10 mouse cellular contexts compared by ENCODE assay signal in genomic region chr11:115224889-115225288, GRCm38 (mm10). TPM values are rescaled to one million over a fixed set of nuclear protein-coding genes. Genes with fewer than 3 reads are reported as not detected.
A peak's percentile ranks its signal among the peaks of the same experiment; 100 is the strongest.
DNase-seq lines count a peak whose midpoint lies in the region; ATAC-seq and TF ChIP-seq lines count a peak whose summit lies in the region.
"Had no signal": no experiment of that assay in that cellular context is flagged by ENCODE, and none has a peak within 500 bp of the region (broad histone marks: within the 10 kb centered on the region; RNA-seq: fewer than 3 reads in every experiment).

No protein-coding gene starts in this region.

- no peak for TF ChIP-seq POLR2A in bone marrow macrophage, adult 2 months (IDR thresholded peaks at IDR 0.05; ENCODE audit: borderline replicate concordance, low read depth, low read length)
- no peak for TF ChIP-seq POLR2A in liver, adult 2 months (IDR thresholded peaks at IDR 0.05; ENCODE audit: extremely low read depth, insufficient read depth, low read length)

- peaks cover 24% of the 10 kb centered on the region for H3K4me1 ChIP-seq in midbrain, embryonic 11.5 days (ENCODE audit: control insufficient read depth, insufficient read depth, low read length)
- peaks cover 63% of the 10 kb centered on the region for H3K4me1 ChIP-seq in midbrain, embryonic 15.5 days
- no peaks in the 10 kb centered on the region for H3K4me1 ChIP-seq in bone marrow macrophage, adult 2 months (ENCODE audit: control insufficient read depth, insufficient read depth, low read length)
- peaks cover 83% of the 10 kb centered on the region for H3K4me1 ChIP-seq in forebrain, embryonic 13.5 days
- H3K4me1 ChIP-seq in liver, adult 2 months (ENCODE audit: control insufficient read depth, insufficient read depth, low read length) = peaks cover 3% of the 10 kb centered on the region; the same call in 1 of the 2 replicates
- peaks cover 3% of the 10 kb centered on the region; the same call in 1 of the 2 replicates for H3K4me1 ChIP-seq in stomach, postnatal 0 days (replicated peaks; ENCODE audit: control insufficient read depth, insufficient read depth)

- TF ChIP-seq CTCF in bone marrow macrophage, adult 2 months (IDR thresholded peaks at IDR 0.05; ENCODE audit: low read depth, low read length) = peak; percentile 91
- peak; percentile 72 for TF ChIP-seq CTCF in liver, adult 2 months (IDR thresholded peaks at IDR 0.05; ENCODE audit: low read depth, low read length)
- TF ChIP-seq CTCF in stomach, postnatal 0 days (IDR thresholded peaks at IDR 0.05; ENCODE audit: low read depth) = peak; percentile 72

- peak; percentile 25; the same call in 1 of the 2 replicates for ATAC-seq in midbrain, embryonic 11.5 days (ENCODE audit: low FRiP score)
- no peak for ATAC-seq in midbrain, embryonic 15.5 days (replicated peaks)
- peak; percentile 46 for ATAC-seq in forebrain, embryonic 13.5 days
- peak; percentile 32; the same call in 1 of the 2 replicates for ATAC-seq in stomach, postnatal 0 days (ENCODE audit: low FRiP score, low TSS enrichment)

- H3K79me2 ChIP-seq in liver, adult 2 months (ENCODE audit: control insufficient read depth, insufficient read depth, low read length) = no peaks in the 10 kb centered on the region; the same call in 1 of the 2 replicates

- no peak for TF ChIP-seq EP300 in stomach, postnatal 0 days (optimal IDR thresholded peaks at IDR 0.05)

- H3K9me3 ChIP-seq in midbrain, embryonic 11.5 days (ENCODE audit: control insufficient read depth, low read length) = no peaks in the 10 kb centered on the region
- no peaks in the 10 kb centered on the region for H3K9me3 ChIP-seq in midbrain, embryonic 15.5 days
- H3K9me3 ChIP-seq in forebrain, embryonic 13.5 days (replicated peaks) = no peaks in the 10 kb centered on the region
- no peaks in the 10 kb centered on the region for H3K9me3 ChIP-seq in stomach, postnatal 0 days (ENCODE audit: control insufficient read depth, low read length)
- H3K9me3 ChIP-seq: midbrain, embryonic 12.5 days had no signal

- no peaks in the 10 kb centered on the region for H3K27me3 ChIP-seq in midbrain, embryonic 11.5 days (ENCODE audit: control insufficient read depth, insufficient read depth, low read length)
- H3K27me3 ChIP-seq in midbrain, embryonic 15.5 days (replicated peaks) = no peaks in the 10 kb centered on the region; the same call in 1 of the 2 replicates
- no peaks in the 10 kb centered on the region for H3K27me3 ChIP-seq in forebrain, embryonic 13.5 days
- no peaks in the 10 kb centered on the region for H3K27me3 ChIP-seq in liver, adult 2 months (ENCODE audit: control insufficient read depth, insufficient read depth, low read length)
- H3K27me3 ChIP-seq in stomach, postnatal 0 days (ENCODE audit: control insufficient read depth, insufficient read depth, low read length) = no peaks in the 10 kb centered on the region

- no peak overlapping the region for H3K4me3 ChIP-seq in midbrain, embryonic 11.5 days (ENCODE audit: low read depth, low read length)
- no peak overlapping the region for H3K4me3 ChIP-seq in midbrain, embryonic 15.5 days
- no peak overlapping the region for H3K4me3 ChIP-seq in bone marrow macrophage, adult 2 months (ENCODE audit: insufficient read depth, low read length)
- no peak overlapping the region for H3K4me3 ChIP-seq in forebrain, embryonic 13.5 days
- no peak overlapping the region for H3K4me3 ChIP-seq in liver, adult 2 months (ENCODE audit: insufficient read depth, low read depth, low read length)
- H3K4me3 ChIP-seq in stomach, postnatal 0 days (ENCODE audit: low read depth, low read length) = no peak overlapping the region
- H3K4me3 ChIP-seq: midbrain, embryonic 12.5 days had no signal

- no peak overlapping the region for H3K9ac ChIP-seq in midbrain, embryonic 11.5 days (ENCODE audit: low read length)
- no peak overlapping the region for H3K9ac ChIP-seq in midbrain, embryonic 15.5 days
- H3K9ac ChIP-seq in forebrain, embryonic 13.5 days = no peak overlapping the region
- H3K9ac ChIP-seq in liver, adult 2 months (ENCODE audit: low read depth, low read length) = no peak overlapping the region
- no peak overlapping the region for H3K9ac ChIP-seq in stomach, postnatal 0 days (ENCODE audit: low read length)
- H3K9ac ChIP-seq: midbrain, embryonic 12.5 days had no signal

- 34% methylated on average over 8 of the region's 8 CpGs for WGBS in midbrain, embryonic 11.5 days
- 42% methylated on average over 8 of the region's 8 CpGs for WGBS in midbrain, embryonic 15.5 days
- WGBS in forebrain, embryonic 13.5 days = 34% methylated on average over 8 of the region's 8 CpGs
- WGBS in liver, adult 2 months = 51% methylated on average over 8 of the region's 8 CpGs
- 49% methylated on average over 8 of the region's 8 CpGs for WGBS in stomach, postnatal 0 days

- no peaks in the 10 kb centered on the region for H3K36me3 ChIP-seq in midbrain, embryonic 11.5 days (ENCODE audit: control insufficient read depth, insufficient read depth, low read length)
- H3K36me3 ChIP-seq in midbrain, embryonic 15.5 days (replicated peaks) = no peaks in the 10 kb centered on the region
- no peaks in the 10 kb centered on the region for H3K36me3 ChIP-seq in forebrain, embryonic 13.5 days (ENCODE audit: poor library complexity, severe bottlenecking)
- no peaks in the 10 kb centered on the region; the same call in 1 of the 2 replicates for H3K36me3 ChIP-seq in liver, adult 2 months (ENCODE audit: control insufficient read depth, insufficient read depth, low read length)
- no peaks in the 10 kb centered on the region for H3K36me3 ChIP-seq in stomach, postnatal 0 days (ENCODE audit: control insufficient read depth, insufficient read depth, low read length)

- no peak overlapping the region for H3K4me2 ChIP-seq in midbrain, embryonic 11.5 days
- no peak overlapping the region for H3K4me2 ChIP-seq in midbrain, embryonic 15.5 days
- H3K4me2 ChIP-seq in forebrain, embryonic 13.5 days = no peak overlapping the region
- H3K4me2 ChIP-seq in stomach, postnatal 0 days (replicated peaks; ENCODE audit: low read depth) = no peak overlapping the region
- H3K4me2 ChIP-seq: midbrain, embryonic 12.5 days had no signal

- no peak overlapping the region for H3K27ac ChIP-seq in midbrain, embryonic 11.5 days (ENCODE audit: low read depth, low read length)
- H3K27ac ChIP-seq in midbrain, embryonic 15.5 days = no peak overlapping the region
- no peak overlapping the region for H3K27ac ChIP-seq in bone marrow macrophage, adult 2 months (ENCODE audit: insufficient read depth, low read depth, low read length)
- H3K27ac ChIP-seq in forebrain, embryonic 13.5 days = peak overlapping the region; percentile 37; the same call in 1 of the 2 replicates
- H3K27ac ChIP-seq in liver, adult 2 months (replicated peaks; ENCODE audit: insufficient read depth, low read depth, low read length) = no peak overlapping the region
- H3K27ac ChIP-seq in stomach, postnatal 0 days (replicated peaks) = no peak overlapping the region
- H3K27ac ChIP-seq: midbrain, embryonic 12.5 days had no signal

- DNase-seq in adrenal gland, adult (ENCODE audit: inconsistent age in 2 of 2, low spot score in 1 of 2) = peak; percentile 63 to 74
- DNase-seq in adrenal gland, adult 8-10 months = no peak
- peak; percentile 96 for DNase-seq in midbrain, embryonic 11.5 days (ENCODE audit: low spot score, missing footprints)
- DNase-seq in liver, adult 2 months (ENCODE audit: extremely low read depth, low read depth, low spot score) = peak; percentile 18
- peak; percentile 53 for DNase-seq in stomach, postnatal 0 days (ENCODE audit: low spot score)

RNA-seq across cellular contexts. Expression of gene Nat9, which starts 37.2 kb away (rescaled TPM):
- total RNA-seq in adrenal gland, adult 8-10 months (2022) = 10 to 100 TPM; 29.0 to 32.1 (median 30.3) TPM
- polyA plus RNA-seq in midbrain, embryonic 11.5 days (2014; fragmentation: Nextera tagmentation; extraction: Ambion mirVana) = 17.7 and 19.2 TPM in 2 replicates
- polyA plus RNA-seq in midbrain, embryonic 15.5 days (2015; fragmentation: Nextera tagmentation; extraction: Ambion mirVana) = 22.5 and 25.5 TPM in 2 replicates
- 23.5 and 24.0 TPM in 2 replicates for polyA plus RNA-seq in bone marrow macrophage, adult 2 months (2012; ENCODE audit: insufficient read depth, insufficient read length, missing spikeins)
- 18.2 and 20.3 TPM in 2 replicates for polyA plus RNA-seq in forebrain, embryonic 13.5 days (2015; fragmentation: Nextera tagmentation; extraction: Ambion mirVana)
- total RNA-seq in liver, adult 2 months (2014; rRNA removed) = 42.7 and 43.7 TPM in 2 replicates
- polyA plus RNA-seq in liver, adult 2 months (2012; rRNA removed) = 28.7 and 35.2 TPM in 2 replicates
- polyA plus RNA-seq in stomach, postnatal 0 days (2015; fragmentation: Nextera tagmentation; extraction: Ambion mirVana) = 17.7 and 18.1 TPM in 2 replicates

RNA-seq across cellular contexts. Expression of gene Tmem104, which starts 37.6 kb away (rescaled TPM):
- 10 to 100 TPM; 24.8 to 34.0 (median 27.3) TPM for total RNA-seq in adrenal gland, adult 8-10 months (2022)
- 6.2 and 9.2 TPM in 2 replicates for polyA plus RNA-seq in midbrain, embryonic 11.5 days (2014; fragmentation: Nextera tagmentation; extraction: Ambion mirVana)
- 12.6 and 15.3 TPM in 2 replicates for polyA plus RNA-seq in midbrain, embryonic 15.5 days (2015; fragmentation: Nextera tagmentation; extraction: Ambion mirVana)
- polyA plus RNA-seq in bone marrow macrophage, adult 2 months (2012; ENCODE audit: insufficient read depth, insufficient read length, missing spikeins) = 40.2 and 42.7 TPM in 2 replicates
- 7.8 and 9.2 TPM in 2 replicates for polyA plus RNA-seq in forebrain, embryonic 13.5 days (2015; fragmentation: Nextera tagmentation; extraction: Ambion mirVana)
- 5.3 and 8.1 TPM in 2 replicates for total RNA-seq in liver, adult 2 months (2014; rRNA removed)
- polyA plus RNA-seq in liver, adult 2 months (2012; rRNA removed) = 8.7 and 9.1 TPM in 2 replicates
- polyA plus RNA-seq in stomach, postnatal 0 days (2015; fragmentation: Nextera tagmentation; extraction: Ambion mirVana) = 6.3 and 8.2 TPM in 2 replicates

RNA-seq across cellular contexts. Expression of gene Grin2c, which starts 42.2 kb away (rescaled TPM):
- 10 to 100 TPM in 2 of 4 experiments, 1 to 10 TPM in 2; 2.2 to 32.8 (median 13.6) TPM for total RNA-seq in adrenal gland, adult 8-10 months (2022)
- polyA plus RNA-seq in midbrain, embryonic 11.5 days (2014; fragmentation: Nextera tagmentation; extraction: Ambion mirVana) = 0.04 and 0.18 TPM in 2 replicates
- 0.21 and 0.26 TPM in 2 replicates for polyA plus RNA-seq in midbrain, embryonic 15.5 days (2015; fragmentation: Nextera tagmentation; extraction: Ambion mirVana)
- polyA plus RNA-seq in bone marrow macrophage, adult 2 months (2012; ENCODE audit: insufficient read depth, insufficient read length, missing spikeins) = not detected in 2 replicates
- polyA plus RNA-seq in forebrain, embryonic 13.5 days (2015; fragmentation: Nextera tagmentation; extraction: Ambion mirVana) = 0.04 TPM in 1 of 2 replicates, not detected in the other
- total RNA-seq in liver, adult 2 months (2014; rRNA removed) = under 0.01 TPM in 1 of 2 replicates, not detected in the other
- 0.05 and 0.07 TPM in 2 replicates for polyA plus RNA-seq in liver, adult 2 months (2012; rRNA removed)
- polyA plus RNA-seq in stomach, postnatal 0 days (2015; fragmentation: Nextera tagmentation; extraction: Ambion mirVana) = not detected in 2 replicates
- polyA plus RNA-seq: C2C12 had no signal

RNA-seq across cellular contexts. Expression of gene Fdxr, which starts 52.0 kb away (rescaled TPM):
- 1,000 to 10,000 TPM; 1,501 to 2,268 (median 1,689) TPM for total RNA-seq in adrenal gland, adult 8-10 months (2022)
- 11.2 and 12.7 TPM in 2 replicates for polyA plus RNA-seq in midbrain, embryonic 11.5 days (2014; fragmentation: Nextera tagmentation; extraction: Ambion mirVana)
- 21.5 and 22.1 TPM in 2 replicates for polyA plus RNA-seq in midbrain, embryonic 15.5 days (2015; fragmentation: Nextera tagmentation; extraction: Ambion mirVana)
- polyA plus RNA-seq in bone marrow macrophage, adult 2 months (2012; ENCODE audit: insufficient read depth, insufficient read length, missing spikeins) = 7.8 and 9.6 TPM in 2 replicates
- polyA plus RNA-seq in forebrain, embryonic 13.5 days (2015; fragmentation: Nextera tagmentation; extraction: Ambion mirVana) = 19.7 and 20.5 TPM in 2 replicates
- 13.7 and 15.8 TPM in 2 replicates for total RNA-seq in liver, adult 2 months (2014; rRNA removed)
- polyA plus RNA-seq in liver, adult 2 months (2012; rRNA removed) = 28.3 and 28.4 TPM in 2 replicates
- 6.7 and 7.3 TPM in 2 replicates for polyA plus RNA-seq in stomach, postnatal 0 days (2015; fragmentation: Nextera tagmentation; extraction: Ambion mirVana)
